Mouse (Mus musculus): ENCODE data around the gene Zcchc13. TPM values are rescaled to one million over a fixed set of nuclear protein-coding genes. Genes with fewer than 3 reads are reported as not detected.

The Zcchc13 gene
- total and polyA plus RNA-seq, 3 experiments = not detected

- peak; percentile 76 for DNase-seq (ENCODE audit: low read depth, low spot score)
- no peaks in the 10 kb centered on the region for H3K27me3 ChIP-seq (ENCODE audit: control insufficient read depth in 1 of 2, insufficient read depth in 2 of 2, low read length in 2 of 2)
- no peaks in the 10 kb centered on the region for H3K9me3 ChIP-seq (replicated peaks; ENCODE audit: insufficient read depth, low read length)
- H3K4me3 ChIP-seq (ENCODE audit: control insufficient read depth in 1 of 2, insufficient read depth in 1 of 2, low read depth in 2 of 2, low read length in 2 of 2) = peak overlapping the region; percentile 69 to 76
- peak overlapping the region; percentile 97 for H3K27ac ChIP-seq (ENCODE audit: control insufficient read depth, low read depth, low read length)
- H3K36me3 ChIP-seq (ENCODE audit: control insufficient read depth in 1 of 2, insufficient read depth in 2 of 2, low read length in 2 of 2) = peaks cover 1 to 23% of the 10 kb centered on the region in 2 experiments; a peak in 3 of 4 replicates
- H3K79me2 ChIP-seq (ENCODE audit: control insufficient read depth, insufficient read depth, low read length, poor library complexity) = peaks cover 22% of the 10 kb centered on the region
- H3K9ac ChIP-seq (ENCODE audit: control insufficient read depth, low read depth, low read length, poor library complexity, severe bottlenecking) = peak overlapping the region; percentile 92
- peaks cover 2 to 6% of the 10 kb centered on the region in 2 experiments; a peak in 2 of 4 replicates for H3K4me1 ChIP-seq (ENCODE audit: control insufficient read depth in 1 of 2, insufficient read depth in 2 of 2, low read length in 2 of 2)
- TF ChIP-seq SIN3A (IDR thresholded peaks at IDR 0.05; ENCODE audit: low read length) = peak; percentile 46; the same call in 1 of the 2 replicates
- TF ChIP-seq MEF2A (IDR thresholded peaks at IDR 0.05; ENCODE audit: extremely low read depth, insufficient replicate concordance, low read depth, low read length, poor library complexity, severe bottlenecking) = no peak
- no peak for TF ChIP-seq ZC3H11A (IDR thresholded peaks at IDR 0.05; ENCODE audit: low read depth, low read length)
- no peak for TF ChIP-seq ZNF384 (IDR thresholded peaks at IDR 0.05; ENCODE audit: low read depth, low read length)
- 0 out of 2 replicates have a peak, but pooled peaks have one; percentile 8 for TF ChIP-seq GATA1 (IDR thresholded peaks at IDR 0.05; ENCODE audit: low read depth, low read length)
- no peak for TF ChIP-seq GABPA (IDR thresholded peaks at IDR 0.05; ENCODE audit: low read depth, low read length)
- TF ChIP-seq RCOR1 (IDR thresholded peaks at IDR 0.05; ENCODE audit: low read depth, low read length) = no peak
- peak in 1 of 2 experiments; percentile 59; a peak in 2 of 4 replicates for TF ChIP-seq POLR2A (IDR thresholded peaks at IDR 0.05; ENCODE audit: control insufficient read depth in 1 of 2, insufficient read depth in 1 of 2, low read depth in 1 of 2, low read length in 2 of 2, poor library complexity in 1 of 2)
- no peak for TF ChIP-seq EP300 (IDR thresholded peaks at IDR 0.05; ENCODE audit: low read depth in 1 of 2, low read length in 2 of 2)
- peak; percentile 50; the same call in 1 of the 2 replicates for TF ChIP-seq MAX (IDR thresholded peaks at IDR 0.05; ENCODE audit: low read length)
- TF ChIP-seq BHLHE40 (IDR thresholded peaks at IDR 0.05; ENCODE audit: borderline replicate concordance, low read depth, low read length) = no peak
- TF ChIP-seq ZMIZ1 (IDR thresholded peaks at IDR 0.05; ENCODE audit: low read depth, low read length) = 0 out of 2 replicates have a peak, but pooled peaks have one; percentile 48
- TF ChIP-seq CTCF (IDR thresholded peaks at IDR 0.05 in 2 of 3, conservative IDR thresholded peaks at IDR 0.05 in 1 of 3; ENCODE audit: control insufficient read depth in 1 of 3, insufficient read depth in 1 of 3, low read depth in 2 of 3, low read length in 3 of 3, poor library complexity in 1 of 3, severe bottlenecking in 1 of 3) = no peak
- no peak for TF ChIP-seq MAFK (IDR thresholded peaks at IDR 0.05; ENCODE audit: borderline replicate concordance, low read depth, low read length)
- TF ChIP-seq CHD2 (IDR thresholded peaks at IDR 0.05; ENCODE audit: low read length) = no peak
- no peak; the same call in 1 of the 2 replicates for TF ChIP-seq E2F4 (IDR thresholded peaks at IDR 0.05; ENCODE audit: borderline replicate concordance, low read depth, low read length)
- TF ChIP-seq USF2 (IDR thresholded peaks at IDR 0.05; ENCODE audit: borderline replicate concordance in 1 of 2, insufficient read depth in 1 of 2, low read depth in 1 of 2, low read length in 2 of 2) = no peak
- no peak for TF ChIP-seq MAZ (IDR thresholded peaks at IDR 0.05; ENCODE audit: low read depth, low read length)
- TF ChIP-seq ZKSCAN1 (IDR thresholded peaks at IDR 0.05; ENCODE audit: low read depth, low read length) = no peak
- TF ChIP-seq RAD21 (IDR thresholded peaks at IDR 0.05; ENCODE audit: low read depth, low read length) = no peak
- no peak for TF ChIP-seq ETS1 (IDR thresholded peaks at IDR 0.05; ENCODE audit: low read depth, low read length)
- TF ChIP-seq ELF1 (IDR thresholded peaks at IDR 0.05; ENCODE audit: low read depth, low read length) = 0 out of 2 replicates have a peak, but pooled peaks have one; percentile 14
- 0 out of 2 replicates have a peak, but pooled peaks have one; percentile 22 for TF ChIP-seq HCFC1 (IDR thresholded peaks at IDR 0.05; ENCODE audit: low read depth, low read length)
- no peak for TF ChIP-seq CHD1 (IDR thresholded peaks at IDR 0.05; ENCODE audit: low read depth, low read length)
- TF ChIP-seq MYB (IDR thresholded peaks at IDR 0.05; ENCODE audit: low read depth, low read length) = no peak
- TF ChIP-seq MXI1 (IDR thresholded peaks at IDR 0.05; ENCODE audit: low read depth, low read length) = peak; percentile 20; the same call in 1 of the 2 replicates
- TF ChIP-seq TAL1 (IDR thresholded peaks at IDR 0.05; ENCODE audit: low read length) = no peak
- no peak for TF ChIP-seq SMC3 (IDR thresholded peaks at IDR 0.05; ENCODE audit: low read depth, low read length)
- TF ChIP-seq UBTF (IDR thresholded peaks at IDR 0.05; ENCODE audit: borderline replicate concordance, insufficient read depth, low read depth, low read length) = no peak
- TF ChIP-seq POLR2AphosphoS5 (IDR thresholded peaks at IDR 0.05; ENCODE audit: borderline replicate concordance, low read depth, low read length) = no peak
- TF ChIP-seq TBP (IDR thresholded peaks at IDR 0.05; ENCODE audit: low read depth, low read length) = peak; percentile 53; the same call in 1 of the 2 replicates
- TF ChIP-seq NELFE (IDR thresholded peaks at IDR 0.05; ENCODE audit: low read depth, low read length) = peak; percentile 54
- TF ChIP-seq JUND (IDR thresholded peaks at IDR 0.05; ENCODE audit: low read depth, low read length) = no peak
- TF ChIP-seq NRF1 (IDR thresholded peaks at IDR 0.05; ENCODE audit: insufficient read depth, low read depth, low read length, poor library complexity, severe bottlenecking) = peak; percentile 74
- peak; percentile 63; the same call in 1 of the 2 replicates for TF ChIP-seq MYC (IDR thresholded peaks at IDR 0.05; ENCODE audit: low read depth, low read length)
- TF ChIP-seq USF1 (IDR thresholded peaks at IDR 0.05; ENCODE audit: low read depth, low read length) = no peak
- TF ChIP-seq KAT2A (conservative IDR thresholded peaks at IDR 0.05; ENCODE audit: low read depth, low read length) = no peak; the same call in 1 of the 2 replicates
These were observed 14.2 kb upstream of the Zcchc13 start for GRCm38 (mm10) chrX:103616162-103616535.
